ENCODE assay signal across 28 mouse cellular contexts in genomic region chr3:53792541-53792940, GRCm38 (mm10). TPM values are rescaled to one million over a fixed set of nuclear protein-coding genes. Genes with fewer than 3 reads are reported as not detected.
DNase-seq lines count a peak whose midpoint lies in the region; ATAC-seq lines count a peak whose summit lies in the region.
"Had no signal": no experiment of that assay in that cellular context is flagged by ENCODE, and none has a peak within 500 bp of the region (broad histone marks: within the 10 kb centered on the region; RNA-seq: fewer than 3 reads in every experiment).

No protein-coding gene starts in this region.

- peak; percentile 53 for DNase-seq in gastrocnemius, adult 18-20 months (ENCODE audit: low spot score)
- no peak for DNase-seq in gastrocnemius, postnatal 10 days
- DNase-seq in gastrocnemius, postnatal 14 days, result peak; percentile 10
- no peak for DNase-seq in gastrocnemius, postnatal 4 days (ENCODE audit: low spot score in 2 of 2)
- peak; percentile 2 to 5 for DNase-seq in heart, adult 9 months (ENCODE audit: low spot score in 2 of 2)
- DNase-seq: adrenal gland, adult 8-10 months; adrenal gland, postnatal 14 days; adrenal gland, postnatal 36 days; B cell, adult 2 months; cerebellum, adult 11-12 months; cerebellum, adult 2 months; cerebellum, adult 9-10 months; cerebellum, postnatal 10 days; cerebellum, postnatal 25 days had no signal

- H3K9ac ChIP-seq in heart, embryonic 12.5 days, result no peak overlapping the region
- no peak overlapping the region for H3K9ac ChIP-seq in hindbrain, embryonic 13.5 days
- H3K9ac ChIP-seq: embryonic facial prominence, embryonic 12.5 days; forebrain, embryonic 13.5 days had no signal

- no peaks in the 10 kb centered on the region for H3K27me3 ChIP-seq in heart, embryonic 12.5 days (replicated peaks)
- no peaks in the 10 kb centered on the region for H3K27me3 ChIP-seq in hindbrain, embryonic 13.5 days
- H3K27me3 ChIP-seq: CH12.LX; embryonic facial prominence, embryonic 12.5 days; forebrain, embryonic 13.5 days had no signal

- intact Hi-C loops in gastrocnemius, postnatal 14 days (cut with DNase I; ENCODE audit: low total_unique reads), result no loop called here

- H3K4me3 ChIP-seq in heart, embryonic 12.5 days, result no peak overlapping the region
- no peak overlapping the region for H3K4me3 ChIP-seq in hindbrain, embryonic 13.5 days
- H3K4me3 ChIP-seq: embryonic facial prominence, embryonic 10.5 days; embryonic facial prominence, embryonic 12.5 days; forebrain, embryonic 13.5 days had no signal

- WGBS in heart, embryonic 12.5 days, result 88% methylated on average over 1 of the region's 1 CpGs
- WGBS in hindbrain, embryonic 13.5 days, result 93% methylated on average over 1 of the region's 1 CpGs

- H3K36me3 ChIP-seq in heart, embryonic 12.5 days, result no peaks in the 10 kb centered on the region
- H3K36me3 ChIP-seq in hindbrain, embryonic 13.5 days, result no peaks in the 10 kb centered on the region
- H3K36me3 ChIP-seq: embryonic facial prominence, embryonic 10.5 days; embryonic facial prominence, embryonic 12.5 days; G1E had no signal

- no peaks in the 10 kb centered on the region for H3K9me3 ChIP-seq in heart, embryonic 12.5 days (replicated peaks)
- H3K9me3 ChIP-seq in hindbrain, embryonic 13.5 days, result no peaks in the 10 kb centered on the region
- H3K9me3 ChIP-seq: embryonic facial prominence, embryonic 10.5 days; embryonic facial prominence, embryonic 12.5 days; forebrain, embryonic 13.5 days had no signal

- H3K4me2 ChIP-seq in heart, embryonic 12.5 days, result no peak overlapping the region
- no peak overlapping the region for H3K4me2 ChIP-seq in hindbrain, embryonic 13.5 days
- H3K4me2 ChIP-seq: embryonic facial prominence, embryonic 12.5 days; forebrain, embryonic 13.5 days had no signal

- ATAC-seq in heart, embryonic 12.5 days (ENCODE audit: insufficient number of reproducible peaks, low FRiP score), result no peak
- no peak for ATAC-seq in hindbrain, embryonic 13.5 days (ENCODE audit: low FRiP score)
- ATAC-seq: activated CD4-positive, CD25-positive, alpha-beta regulatory T cell, adult 4 months; CD4-positive, CD25-positive, alpha-beta regulatory T cell, adult 4 months; forebrain, embryonic 13.5 days; Patski had no signal

- no peaks in the 10 kb centered on the region for H3K4me1 ChIP-seq in heart, embryonic 12.5 days (replicated peaks)
- H3K4me1 ChIP-seq in hindbrain, embryonic 13.5 days (replicated peaks), result no peaks in the 10 kb centered on the region
- H3K4me1 ChIP-seq: embryonic facial prominence, embryonic 10.5 days; embryonic facial prominence, embryonic 12.5 days; forebrain, embryonic 13.5 days had no signal

- no peak overlapping the region for H3K27ac ChIP-seq in heart, embryonic 12.5 days (ENCODE audit: poor library complexity, severe bottlenecking)
- H3K27ac ChIP-seq in hindbrain, embryonic 13.5 days, result no peak overlapping the region
- H3K27ac ChIP-seq: embryonic facial prominence, embryonic 10.5 days; embryonic facial prominence, embryonic 12.5 days; forebrain, embryonic 13.5 days had no signal

RNA-seq across cellular contexts. Expression of gene Gm10985, which starts 52.3 kb away (rescaled TPM):
- total RNA-seq in gastrocnemius, adult 18-20 months (2021), result not detected
- not detected for total RNA-seq in gastrocnemius, postnatal 10 days (2021)
- not detected for total RNA-seq in gastrocnemius, postnatal 14 days (2021)
- total RNA-seq in gastrocnemius, postnatal 4 days (2021), result not detected
- not detected in 2 replicates for polyA plus RNA-seq in heart, embryonic 12.5 days (2016; fragmentation: Nextera tagmentation; extraction: Ambion mirVana)
- not detected in 2 replicates for polyA plus RNA-seq in hindbrain, embryonic 13.5 days (2015; fragmentation: Nextera tagmentation; extraction: Ambion mirVana)
- total RNA-seq: adrenal gland, adult 18-20 months; adrenal gland, adult 8-10 months; adrenal gland, postnatal 14 days; adrenal gland, postnatal 36 days; CH12.LX; G1E had no signal
- polyA plus RNA-seq: activated CD4-positive, CD25-positive, alpha-beta regulatory T cell, adult 4 months; CD4-positive, CD25-positive, alpha-beta regulatory T cell, adult 4 months; cerebellum, adult 2 months; cortical plate, adult 2 months; embryonic facial prominence, embryonic 10.5 days; embryonic facial prominence, embryonic 12.5 days; embryonic facial prominence, embryonic 14.5 days; forebrain, embryonic 11.5 days; forebrain, embryonic 13.5 days; G1E; Patski had no signal

Comparison
In these comparisons a context has a peak if more than half of its experiments do, and no peak if none do; other contexts are left out.
1. DNase-seq: peak in gastrocnemius, adult 18-20 months (single experiment), gastrocnemius, postnatal 14 days (single experiment) and heart, adult 9 months (2 of 2); none in gastrocnemius, postnatal 10 days (single experiment) and gastrocnemius, postnatal 4 days (0 of 2).